Mouse (Mus musculus): ENCODE data around the gene Smim6.

The Smim6 gene

GRCm38 (mm10) chr11:115900561-115901337 is 11.1 kb upstream of the Smim6 start:
- no peak for DNase-seq (ENCODE audit: low read depth)

- DNase-seq (ENCODE audit: low read depth) = no peak
These were observed 10.3 kb upstream of the Smim6 start for GRCm38 (mm10) chr11:115901338-115902161.

DNA sequence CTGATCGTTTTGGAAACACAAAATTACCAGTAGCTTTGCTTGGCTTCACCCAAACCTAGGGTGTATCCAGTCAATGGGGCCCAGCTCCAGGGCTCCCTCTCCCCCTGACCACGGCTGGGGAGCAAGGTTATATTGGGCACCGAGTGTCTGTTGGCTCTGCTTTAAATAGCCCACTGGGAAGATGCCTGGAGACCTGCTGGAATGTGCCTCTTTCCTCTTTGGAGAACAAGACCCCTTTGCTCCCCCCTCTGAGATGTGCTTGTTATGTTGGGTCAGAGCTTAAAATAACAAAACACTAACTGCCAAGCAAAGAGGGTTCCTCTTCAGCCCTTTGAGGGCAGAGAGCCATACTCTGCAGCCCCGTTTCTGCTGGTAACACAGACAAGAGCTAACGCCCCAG is 9.6 kb upstream of the Smim6 start:
- DNase-seq (ENCODE audit: low read depth) = no peak

DNA sequence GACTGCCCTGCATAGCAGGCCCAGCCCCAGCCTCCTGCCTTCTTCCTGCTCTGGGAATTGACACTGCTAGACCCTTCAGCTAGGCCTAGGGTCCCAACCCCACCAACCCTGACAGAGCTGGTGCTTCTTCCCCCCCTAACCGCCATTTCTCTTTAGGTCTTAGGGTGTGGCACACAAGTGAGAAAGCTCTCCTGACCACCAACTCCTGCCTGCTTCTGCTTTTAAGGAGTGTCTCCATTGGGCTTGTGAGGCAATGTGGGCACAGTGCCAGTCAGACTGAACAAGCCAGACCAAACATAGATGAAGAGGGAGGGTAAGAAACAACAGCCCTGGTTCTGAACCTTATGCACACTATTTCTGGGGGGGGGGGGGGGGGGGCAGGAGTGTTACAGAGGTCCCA is 9.0 kb upstream of the Smim6 start:
- no peak for DNase-seq (ENCODE audit: low read depth)

DNA sequence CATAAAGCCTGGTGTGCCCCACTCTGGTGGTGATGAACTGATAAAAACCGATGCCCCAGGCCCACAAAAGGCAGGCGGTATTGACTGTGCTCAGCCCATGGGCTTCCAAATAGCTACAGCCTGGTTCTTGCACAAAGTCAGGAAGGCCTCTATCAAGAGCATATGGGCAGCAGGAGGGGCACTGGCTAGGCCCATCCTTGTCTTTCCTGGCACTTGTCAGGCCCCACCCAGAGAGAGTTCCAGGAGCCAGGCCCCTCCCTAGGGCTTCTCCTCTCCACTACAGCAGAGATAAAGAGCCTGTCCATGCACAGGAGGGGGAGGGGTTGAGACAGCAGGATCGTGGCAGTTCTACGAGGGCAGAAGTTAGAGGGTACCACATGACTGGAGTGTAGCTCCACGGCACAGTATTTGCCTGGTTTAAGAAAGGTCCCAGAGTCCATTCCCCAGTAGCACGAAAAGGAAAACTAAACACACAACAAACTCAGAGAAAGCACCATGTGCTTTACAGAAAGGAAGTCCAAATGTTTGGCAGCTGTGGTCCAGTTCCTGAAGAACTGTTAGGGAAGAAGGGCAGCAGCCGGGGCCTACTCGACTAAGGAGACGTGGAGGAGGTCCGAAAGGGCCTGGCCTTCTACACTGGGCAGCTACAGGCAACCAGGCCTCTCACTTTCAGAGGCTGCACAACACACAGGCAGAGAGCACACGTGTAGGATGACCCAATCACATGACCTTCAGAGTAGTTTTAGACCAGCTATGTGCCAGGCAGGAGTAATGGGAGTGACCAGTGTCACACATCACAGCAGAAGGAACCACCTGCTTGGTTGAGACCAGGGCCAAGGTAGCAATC is 8.2 kb upstream of the Smim6 start:
- no peak for DNase-seq (ENCODE audit: low read depth)

GRCm38 (mm10) chr11:115904231-115904955 is 7.4 kb upstream of the Smim6 start:
- no peak for DNase-seq (ENCODE audit: low read depth)

GRCm38 (mm10) chr11:115904956-115905790 is 6.6 kb upstream of the Smim6 start:
- DNase-seq (ENCODE audit: low read depth) = no peak

- no peak for DNase-seq (ENCODE audit: low read depth)
These were observed 5.7 kb upstream of the Smim6 start for GRCm38 (mm10) chr11:115906116-115906515.

- no peak for DNase-seq (ENCODE audit: low read depth)
These were observed 5.3 kb upstream of the Smim6 start for GRCm38 (mm10) chr11:115906521-115906920.

GRCm38 (mm10) chr11:115911134-115911561 is 669 bp upstream of the Smim6 start:
- no peak for DNase-seq (ENCODE audit: low read depth)

- no peak for DNase-seq (ENCODE audit: low read depth)
These were observed 4.8 kb downstream of the Smim6 start for GRCm38 (mm10) chr11:115916579-115916978.

- no peak for DNase-seq (ENCODE audit: low read depth)
These were observed 6.8 kb downstream of the Smim6 start for GRCm38 (mm10) chr11:115918637-115919036.

- no peak for DNase-seq (ENCODE audit: low read depth)
These were observed 7.3 kb downstream of the Smim6 start for GRCm38 (mm10) chr11:115919073-115919472.

- peak; percentile 69 for DNase-seq (ENCODE audit: low read depth)
These were observed 8.4 kb downstream of the Smim6 start for GRCm38 (mm10) chr11:115920110-115920818.

- DNase-seq (ENCODE audit: low read depth) = no peak
These were observed 10.2 kb downstream of the Smim6 start for GRCm38 (mm10) chr11:115921986-115922385.

DNA sequence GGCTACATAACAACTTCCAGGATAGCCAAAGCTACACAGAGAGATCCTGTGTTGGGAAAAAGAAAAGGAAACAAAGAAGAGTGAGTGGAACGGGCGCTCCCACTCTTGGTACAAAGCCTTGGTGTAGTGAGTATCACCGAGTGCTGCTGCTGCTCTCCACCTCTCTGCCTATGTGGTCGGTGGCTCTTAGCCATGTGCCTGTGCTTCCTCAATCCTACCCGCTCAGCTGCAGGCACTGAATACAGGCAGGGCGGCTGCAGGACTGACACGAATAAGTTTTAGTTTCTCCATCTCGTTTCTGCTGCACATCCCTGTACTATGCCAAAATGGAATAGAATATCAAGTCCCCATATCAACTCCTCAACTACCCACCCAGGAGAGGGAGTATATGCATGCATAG is 17.2 kb downstream of the Smim6 start:
- DNase-seq (ENCODE audit: low read depth) = no peak

DNA sequence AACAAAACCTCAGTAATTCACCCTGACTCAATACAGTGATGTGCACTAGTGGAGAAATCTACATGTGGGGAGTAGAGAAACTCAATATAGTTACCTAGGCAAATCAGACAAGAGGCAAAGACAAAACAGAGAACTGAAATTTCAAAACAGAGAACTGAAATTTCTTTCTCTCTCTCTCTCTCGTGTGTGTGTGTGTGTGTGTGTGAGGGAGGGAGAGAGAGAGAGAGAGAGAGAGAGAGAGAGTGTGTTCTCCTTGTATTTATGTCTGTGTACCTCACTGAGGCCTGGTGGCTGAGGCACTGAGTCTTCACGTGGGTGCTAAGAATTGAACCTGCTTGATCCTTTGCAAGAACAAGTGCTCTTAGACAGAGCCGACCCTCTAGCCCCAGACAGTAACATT is 18.0 kb downstream of the Smim6 start:
- DNase-seq (ENCODE audit: low read depth) = no peak

DNA sequence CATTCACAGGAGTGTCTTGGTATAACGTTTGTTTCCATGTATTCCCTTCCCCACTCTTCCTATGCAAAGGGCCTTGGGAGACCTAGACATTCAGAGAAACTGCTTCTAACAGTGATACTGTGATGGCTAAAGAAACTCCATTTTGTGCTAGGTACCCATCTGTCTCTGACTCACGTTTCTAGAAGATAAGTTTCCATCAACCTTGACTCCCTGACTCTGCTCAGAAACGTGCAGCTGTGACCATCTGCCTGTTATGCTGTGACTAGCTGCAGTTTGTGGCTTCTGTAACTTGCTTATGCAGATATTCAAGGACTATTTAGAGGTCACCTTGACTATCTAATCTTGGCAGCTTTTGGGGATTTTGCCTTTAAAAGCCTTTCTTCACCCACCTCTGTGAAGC is 19.4 kb downstream of the Smim6 start:
- no peak for DNase-seq (ENCODE audit: low read depth)

- DNase-seq (ENCODE audit: low read depth) = peak; percentile 99
These were observed 21.4 kb downstream of the Smim6 start, which contains the start of the genes Sap30bp and Recql5 for GRCm38 (mm10) chr11:115933108-115933746. Sap30bp (plus strand) TSS chr11:115933282. Recql5 (minus strand) TSS chr11:115933477.
